Mouse (Mus musculus) C2C12 (cell line): Measurements from ENCODE around the gene Pigb.

Source experiments
- CTCF ChIP-seq: IDR thresholded peaks from one replicate; pipeline ENCODE4 v1.5.1; 2011; ENCODE audit not compliant: control insufficient read depth, insufficient read depth, insufficient read length
- MYOD1 ChIP-seq: IDR thresholded peaks from one replicate; pipeline ENCODE4 v1.6.1; 2011; ENCODE audit warnings: low read depth; ENCODE audit not compliant: control insufficient read depth, insufficient read length
- USF1 ChIP-seq: IDR thresholded peaks from one replicate; pipeline ENCODE4 v1.6.1; 2011; ENCODE audit warnings: low read depth, mild to moderate bottlenecking, control low read depth, moderate library complexity

DNA sequence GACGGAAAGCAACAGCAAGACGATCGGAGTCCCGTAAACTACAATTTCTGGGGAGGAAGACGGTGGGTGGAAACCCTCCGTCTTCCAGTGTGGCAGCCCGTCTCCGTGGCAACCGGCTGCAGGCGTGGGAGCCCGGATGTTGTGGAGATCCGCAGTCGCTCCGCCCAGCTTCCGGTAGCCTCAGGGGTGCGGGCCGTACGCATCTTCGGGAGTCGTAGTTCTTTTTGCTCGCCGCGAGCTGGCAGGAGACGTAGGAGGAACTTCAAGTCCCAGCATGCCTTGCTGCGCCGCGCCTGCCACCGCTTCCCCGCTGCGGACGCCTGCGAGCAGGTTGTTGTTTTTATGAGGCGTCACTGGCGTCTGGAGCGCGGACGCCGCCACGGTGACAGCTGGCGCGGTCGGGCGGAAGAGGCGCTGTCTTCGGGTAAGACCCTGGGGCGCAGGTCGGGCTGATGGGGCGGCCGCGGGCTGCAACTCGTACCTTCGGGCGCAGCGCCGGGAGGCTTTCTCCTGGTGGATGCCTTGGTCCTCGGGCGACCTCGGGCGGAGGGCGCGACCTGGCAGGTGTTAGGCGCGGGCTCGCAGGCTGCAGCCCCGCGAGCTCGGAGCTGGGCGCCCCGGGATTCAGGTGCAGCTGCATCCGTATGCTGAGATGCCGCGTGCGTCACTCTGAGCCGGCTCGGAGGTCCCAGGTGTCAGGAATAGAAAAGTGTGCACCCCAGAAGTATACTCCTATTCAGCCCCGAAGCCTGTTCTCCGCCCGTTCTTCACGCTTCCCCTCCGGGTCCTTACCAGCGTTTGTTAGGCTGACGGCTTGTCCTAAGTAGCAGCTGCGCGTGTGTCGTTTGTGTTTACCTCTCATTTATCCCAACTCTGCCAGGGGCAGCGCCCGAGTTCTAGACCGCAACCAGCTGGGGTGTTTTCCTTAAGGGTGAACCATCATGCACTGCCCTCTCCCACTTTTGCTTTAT, 54.6 kb downstream of the Pigb start, which contains the start of the genes Ccpg1os and Ccpg1:
- TF ChIP-seq CTCF (no peak), USF1 (no peak), MYOD1 (peak; percentile 41)
